13 mouse cellular contexts compared by ENCODE assay signal in genomic region chr9:43232286-43232685, GRCm38 (mm10). TPM values are rescaled to one million over a fixed set of nuclear protein-coding genes. Genes with fewer than 3 reads are reported as not detected.
A peak's percentile ranks its signal among the peaks of the same experiment; 100 is the strongest.
DNase-seq lines count a peak whose midpoint lies in the region; ATAC-seq and TF ChIP-seq lines count a peak whose summit lies in the region.
"Had no signal": no experiment of that assay in that cellular context is flagged by ENCODE, and none has a peak within 500 bp of the region (broad histone marks: within the 10 kb centered on the region; RNA-seq: fewer than 3 reads in every experiment).

No protein-coding gene starts in this region.

- peak overlapping the region; percentile 54 for H3K9ac ChIP-seq in heart, embryonic 13.5 days
- H3K9ac ChIP-seq in midbrain, embryonic 11.5 days (ENCODE audit: low read length), result no peak overlapping the region
- H3K9ac ChIP-seq in midbrain, embryonic 13.5 days (replicated peaks), result no peak overlapping the region
- peak overlapping the region; percentile 22; the same call in 1 of the 2 replicates for H3K9ac ChIP-seq in intestine, postnatal 0 days (ENCODE audit: low read depth, low read length)
- no peak overlapping the region for H3K9ac ChIP-seq in stomach, embryonic 15.5 days
- no peak overlapping the region for H3K9ac ChIP-seq in forebrain, embryonic 12.5 days

- peak overlapping the region; percentile 11 for H3K4me2 ChIP-seq in heart, embryonic 13.5 days
- no peak overlapping the region for H3K4me2 ChIP-seq in midbrain, embryonic 11.5 days
- no peak overlapping the region for H3K4me2 ChIP-seq in midbrain, embryonic 13.5 days (replicated peaks)
- peak overlapping the region; percentile 28; the same call in 1 of the 2 replicates for H3K4me2 ChIP-seq in intestine, postnatal 0 days (replicated peaks; ENCODE audit: low read depth)
- H3K4me2 ChIP-seq in stomach, embryonic 15.5 days, result peak overlapping the region; percentile 36
- no peak overlapping the region for H3K4me2 ChIP-seq in forebrain, embryonic 12.5 days

- no peaks in the 10 kb centered on the region for H3K9me3 ChIP-seq in heart, embryonic 13.5 days
- H3K9me3 ChIP-seq in midbrain, embryonic 11.5 days (ENCODE audit: control insufficient read depth, low read length), result no peaks in the 10 kb centered on the region
- no peaks in the 10 kb centered on the region for H3K9me3 ChIP-seq in midbrain, embryonic 13.5 days
- no peaks in the 10 kb centered on the region for H3K9me3 ChIP-seq in intestine, postnatal 0 days (ENCODE audit: control insufficient read depth)
- H3K9me3 ChIP-seq in stomach, embryonic 15.5 days, result no peaks in the 10 kb centered on the region
- no peaks in the 10 kb centered on the region for H3K9me3 ChIP-seq in forebrain, embryonic 12.5 days

- 29% methylated on average over 5 of the region's 5 CpGs for WGBS in heart, embryonic 13.5 days
- WGBS in midbrain, embryonic 11.5 days, result 9% methylated on average over 5 of the region's 5 CpGs
- 12% methylated on average over 5 of the region's 5 CpGs for WGBS in midbrain, embryonic 13.5 days
- 5% methylated on average over 5 of the region's 5 CpGs for WGBS in intestine, postnatal 0 days
- 18% methylated on average over 5 of the region's 5 CpGs for WGBS in stomach, embryonic 15.5 days
- 11% methylated on average over 5 of the region's 5 CpGs for WGBS in forebrain, embryonic 12.5 days

- peaks cover 79% of the 10 kb centered on the region for H3K4me1 ChIP-seq in heart, embryonic 13.5 days
- peaks cover 11% of the 10 kb centered on the region for H3K4me1 ChIP-seq in midbrain, embryonic 11.5 days (ENCODE audit: control insufficient read depth, insufficient read depth, low read length)
- H3K4me1 ChIP-seq in midbrain, embryonic 13.5 days (replicated peaks), result peaks cover 12% of the 10 kb centered on the region
- peaks cover 30% of the 10 kb centered on the region for H3K4me1 ChIP-seq in intestine, postnatal 0 days (replicated peaks; ENCODE audit: control insufficient read depth, insufficient read depth, low read length)
- peaks cover 70% of the 10 kb centered on the region for H3K4me1 ChIP-seq in stomach, embryonic 15.5 days
- peaks cover 14% of the 10 kb centered on the region for H3K4me1 ChIP-seq in forebrain, embryonic 12.5 days

- H3K4me3 ChIP-seq in heart, embryonic 13.5 days, result no peak overlapping the region
- H3K4me3 ChIP-seq in midbrain, embryonic 11.5 days (ENCODE audit: low read depth, low read length), result no peak overlapping the region
- H3K4me3 ChIP-seq in midbrain, embryonic 13.5 days (replicated peaks), result no peak overlapping the region
- H3K4me3 ChIP-seq in intestine, postnatal 0 days (ENCODE audit: low read depth, low read length), result no peak overlapping the region
- no peak overlapping the region for H3K4me3 ChIP-seq in stomach, embryonic 15.5 days (replicated peaks)
- H3K4me3 ChIP-seq in forebrain, embryonic 12.5 days (replicated peaks), result no peak overlapping the region

- TF ChIP-seq CTCF in intestine, postnatal 0 days (IDR thresholded peaks at IDR 0.05; ENCODE audit: low read depth), result no peak

- ATAC-seq in heart, embryonic 13.5 days (ENCODE audit: extremely low read depth, insufficient number of reproducible peaks, low FRiP score, low TSS enrichment), result no peak
- ATAC-seq in midbrain, embryonic 11.5 days (ENCODE audit: low FRiP score), result peak; percentile 27; the same call in 1 of the 2 replicates
- no peak for ATAC-seq in midbrain, embryonic 13.5 days
- no peak for ATAC-seq in intestine, postnatal 0 days
- ATAC-seq in stomach, embryonic 15.5 days (ENCODE audit: insufficient read depth, low FRiP score, low read depth), result no peak
- no peak for ATAC-seq in forebrain, embryonic 12.5 days (ENCODE audit: low FRiP score)

- peak overlapping the region; percentile 81 for H3K27ac ChIP-seq in heart, embryonic 13.5 days (replicated peaks)
- H3K27ac ChIP-seq in midbrain, embryonic 11.5 days (ENCODE audit: low read depth, low read length), result no peak overlapping the region
- H3K27ac ChIP-seq in midbrain, embryonic 13.5 days, result no peak overlapping the region
- H3K27ac ChIP-seq in intestine, postnatal 0 days (ENCODE audit: low read depth, low read length), result peak overlapping the region; percentile 82
- peak overlapping the region; percentile 89 for H3K27ac ChIP-seq in stomach, embryonic 15.5 days
- no peak overlapping the region for H3K27ac ChIP-seq in forebrain, embryonic 12.5 days

- H3K36me3 ChIP-seq in heart, embryonic 13.5 days, result peaks cover 8% of the 10 kb centered on the region
- no peaks in the 10 kb centered on the region for H3K36me3 ChIP-seq in midbrain, embryonic 11.5 days (ENCODE audit: control insufficient read depth, insufficient read depth, low read length)
- H3K36me3 ChIP-seq in midbrain, embryonic 13.5 days, result no peaks in the 10 kb centered on the region
- H3K36me3 ChIP-seq in intestine, postnatal 0 days (ENCODE audit: control insufficient read depth, insufficient read depth), result no peaks in the 10 kb centered on the region; the same call in 1 of the 2 replicates
- no peaks in the 10 kb centered on the region for H3K36me3 ChIP-seq in stomach, embryonic 15.5 days
- no peaks in the 10 kb centered on the region for H3K36me3 ChIP-seq in forebrain, embryonic 12.5 days (replicated peaks)

- no peaks in the 10 kb centered on the region for H3K27me3 ChIP-seq in heart, embryonic 13.5 days (replicated peaks)
- H3K27me3 ChIP-seq in midbrain, embryonic 11.5 days (ENCODE audit: control insufficient read depth, insufficient read depth, low read length), result 0 out of 2 replicates have a peak, but pooled peaks cover 2% of the 10 kb centered on the region
- peaks cover 11% of the 10 kb centered on the region for H3K27me3 ChIP-seq in midbrain, embryonic 13.5 days
- H3K27me3 ChIP-seq in intestine, postnatal 0 days (replicated peaks; ENCODE audit: control insufficient read depth, insufficient read depth, low read length), result no peaks in the 10 kb centered on the region
- no peaks in the 10 kb centered on the region for H3K27me3 ChIP-seq in stomach, embryonic 15.5 days (replicated peaks)
- peaks cover 3% of the 10 kb centered on the region; the same call in 1 of the 2 replicates for H3K27me3 ChIP-seq in forebrain, embryonic 12.5 days

- no peak for DNase-seq in heart, postnatal 4 days
- DNase-seq in midbrain, embryonic 11.5 days (ENCODE audit: low spot score, missing footprints), result no peak
- no peak for DNase-seq in frontal cortex, postnatal 14 days (ENCODE audit: low spot score in 2 of 2)
- DNase-seq: gastrocnemius, postnatal 10 days; right cerebral cortex, postnatal 4 days; thymus, postnatal 4 days had no signal

RNA-seq across cellular contexts. Expression of gene Oaf, which starts 7.4 kb away (rescaled TPM):
- 28.0 and 29.7 TPM in 2 replicates for polyA plus RNA-seq in heart, embryonic 13.5 days (2015; fragmentation: Nextera tagmentation; extraction: Ambion mirVana)
- 10 to 100 TPM; 22.1 to 27.7 TPM for total RNA-seq in heart, postnatal 4 days (2021)
- 26.4 and 28.6 TPM in 2 replicates for polyA plus RNA-seq in midbrain, embryonic 11.5 days (2014; fragmentation: Nextera tagmentation; extraction: Ambion mirVana)
- 5.6 and 7.1 TPM in 2 replicates for polyA plus RNA-seq in midbrain, embryonic 13.5 days (2015; fragmentation: Nextera tagmentation; extraction: Ambion mirVana)
- 39.7 and 45.5 TPM in 2 replicates for polyA plus RNA-seq in intestine, postnatal 0 days (2015; fragmentation: Nextera tagmentation; extraction: Ambion mirVana)
- polyA plus RNA-seq in stomach, embryonic 15.5 days (2015; fragmentation: Nextera tagmentation; extraction: Ambion mirVana), result 60.6 and 65.7 TPM in 2 replicates
- 21.9 and 25.6 TPM in 2 replicates for polyA plus RNA-seq in forebrain, embryonic 12.5 days (2016; fragmentation: Nextera tagmentation; extraction: Ambion mirVana)

RNA-seq across cellular contexts. Expression of gene Pou2f3, which starts 22.1 kb away (rescaled TPM):
- polyA plus RNA-seq in heart, embryonic 13.5 days (2015; fragmentation: Nextera tagmentation; extraction: Ambion mirVana), result not detected in 2 replicates
- under 1 TPM; 0.11 to 0.17 TPM for total RNA-seq in heart, postnatal 4 days (2021)
- polyA plus RNA-seq in midbrain, embryonic 11.5 days (2014; fragmentation: Nextera tagmentation; extraction: Ambion mirVana), result not detected in 2 replicates
- polyA plus RNA-seq in midbrain, embryonic 13.5 days (2015; fragmentation: Nextera tagmentation; extraction: Ambion mirVana), result 0.08 TPM in 1 of 2 replicates, not detected in the other
- polyA plus RNA-seq in intestine, postnatal 0 days (2015; fragmentation: Nextera tagmentation; extraction: Ambion mirVana), result 0.18 TPM in 2 replicates
- polyA plus RNA-seq in stomach, embryonic 15.5 days (2015; fragmentation: Nextera tagmentation; extraction: Ambion mirVana), result 0.54 and 0.68 TPM in 2 replicates
- polyA plus RNA-seq in forebrain, embryonic 12.5 days (2016; fragmentation: Nextera tagmentation; extraction: Ambion mirVana), result not detected in 2 replicates
- polyA plus RNA-seq: embryonic facial prominence, embryonic 11.5 days; neural tube, embryonic 11.5 days had no signal

Comparison
In these comparisons a context has a peak if more than half of its experiments do, and no peak if none do; other contexts are left out.
1. H3K27ac ChIP-seq: peak in heart, embryonic 13.5 days (single experiment), intestine, postnatal 0 days (single experiment) and stomach, embryonic 15.5 days (single experiment); none in midbrain, embryonic 11.5 days (single experiment), midbrain, embryonic 13.5 days (single experiment) and forebrain, embryonic 12.5 days (single experiment).
2. H3K4me2 ChIP-seq: peak in heart, embryonic 13.5 days (single experiment), intestine, postnatal 0 days (single experiment) and stomach, embryonic 15.5 days (single experiment); none in midbrain, embryonic 11.5 days (single experiment), midbrain, embryonic 13.5 days (single experiment) and forebrain, embryonic 12.5 days (single experiment).
3. H3K9ac ChIP-seq: peak in heart, embryonic 13.5 days (single experiment) and intestine, postnatal 0 days (single experiment); none in midbrain, embryonic 11.5 days (single experiment), midbrain, embryonic 13.5 days (single experiment), stomach, embryonic 15.5 days (single experiment) and forebrain, embryonic 12.5 days (single experiment).